Mouse (Mus musculus) neutrophil, adult 5-6 weeks (primary cell): ENCODE measurements at regions not wholly inside any gene's neighbourhood (a gene's known extent, or its start where the extent isn't known, plus 50 kb on each side); places are given as distances from the start of the nearest gene placed in this dataset.

Experiments
- ATAC-seq: fragments of 151-379, 151-347 bp; 2 replicates; pipeline ENCODE4 v1.8.0; 2017; ENCODE audit warnings: mild to moderate bottlenecking, moderate TSS enrichment; ENCODE audit not compliant: insufficient number of reproducible peaks, poor library complexity, low FRiP score, severe bottlenecking; ENCODE audit errors: extremely low read depth

- ATAC-seq: no peak
These were observed 67.7 kb upstream of the Kiz start for GRCm38 (mm10) chr2:146787811-146788455.

- ATAC-seq: no peak
These were observed 62.7 kb upstream of the Kiz start for GRCm38 (mm10) chr2:146792844-146793420.

GRCm38 (mm10) chr2:146802973-146803372 is 52.7 kb upstream of the Kiz start:
- ATAC-seq: no peak
